Mouse (Mus musculus) forebrain, embryonic 15.5 days (tissue): ENCODE data around the gene Dach1. TPM values are rescaled to one million over a fixed set of nuclear protein-coding genes. Genes with fewer than 3 reads are reported as not detected.

Experiments
- ATAC-seq: fragments of 200-750 bp; cut with Nextera tagmentation; replicated peaks from 2 replicates; pipeline ENCODE4 v1.8.0; 2017; ENCODE audit warnings: mild to moderate bottlenecking, moderate TSS enrichment, moderate library complexity
- H3K27ac ChIP-seq: fragments of 300-500 bp; sonication (generic); replicated peaks from 2 replicates; pipeline ENCODE4 v1.5.1; 2015; ENCODE audit warnings: mild to moderate bottlenecking, inconsistent platforms
- H3K27me3 ChIP-seq: fragments of 300-500 bp; sonication (generic); 2 replicates; pipeline ENCODE4 v1.6.1; 2015; ENCODE audit warnings: inconsistent platforms
- H3K36me3 ChIP-seq: fragments of 300-500 bp; sonication (generic); 2 replicates; pipeline ENCODE4 v1.6.1; 2015; ENCODE audit warnings: mild to moderate bottlenecking, inconsistent platforms
- H3K4me1 ChIP-seq: fragments of 300-500 bp; sonication (generic); 2 replicates; pipeline ENCODE4 v1.6.1; 2015; ENCODE audit warnings: inconsistent platforms
- H3K4me2 ChIP-seq: fragments of 300-500 bp; sonication (generic); replicated peaks from 2 replicates; pipeline ENCODE4 v1.6.1; 2015; ENCODE audit warnings: mild to moderate bottlenecking, inconsistent platforms
- H3K4me3 ChIP-seq: fragments of 300-500 bp; sonication (generic); 2 replicates; pipeline ENCODE4 v1.5.1; 2015; ENCODE audit warnings: mild to moderate bottlenecking, inconsistent platforms
- H3K9ac ChIP-seq: fragments of 300-500 bp; sonication (generic); replicated peaks from 2 replicates; pipeline ENCODE4 v1.6.1; 2015; ENCODE audit warnings: mild to moderate bottlenecking, inconsistent platforms
- H3K9me3 ChIP-seq: fragments of 300-500 bp; sonication (generic); 2 replicates; pipeline ENCODE4 v1.6.1; 2016; ENCODE audit warnings: inconsistent platforms
- WGBS: fragments of 180-500 bp; shearing (Covaris S2); methylation state at CpG from one replicate; pipeline ENCODE4 v1.1.7; 2015; ENCODE audit warnings: mixed read lengths; 5-methylcytosine and 5-hydroxymethylcytosine counted together
- polyA plus RNA-seq: library from polyadenylated mRNA; unstranded; fragments of >200 nt; fragmentation: Nextera tagmentation; extraction: Ambion mirVana; gene quantifications from 2 replicates; pipeline ENCODE4 v1.2.1, GENCODE M21; 2015

The Dach1 gene
- polyA plus RNA-seq, 1 experiment from 2014 or later = 7.8 TPM

DNA sequence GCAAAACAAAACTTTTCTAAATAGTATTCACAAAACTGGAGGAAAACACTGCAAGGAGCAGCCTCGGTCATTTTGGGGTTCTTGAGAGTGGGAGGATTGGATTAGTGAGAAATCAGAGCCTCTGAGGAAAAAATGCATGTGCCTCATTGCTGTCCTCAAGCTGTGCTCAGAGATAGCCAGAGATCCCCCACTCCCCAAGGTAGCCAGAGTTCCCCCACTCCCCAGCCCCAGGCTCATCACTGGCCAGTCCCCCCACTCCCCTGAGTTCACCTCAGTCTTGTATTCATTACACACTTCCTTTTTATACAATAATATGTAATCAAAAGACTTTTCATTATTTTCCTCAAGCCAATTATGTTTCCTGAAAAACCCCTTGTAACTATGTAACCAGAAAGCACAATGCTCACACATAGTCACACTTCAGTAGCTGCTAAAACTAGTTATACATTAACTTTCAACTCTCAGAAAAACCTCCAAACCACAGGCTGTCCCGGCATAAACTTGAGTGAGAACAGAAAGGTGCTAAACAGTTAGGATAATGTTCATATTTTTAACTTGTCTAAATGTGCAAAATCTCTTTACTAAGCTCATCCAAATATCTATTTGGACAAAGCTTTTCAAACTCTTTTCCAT is 395.3 kb downstream of the Dach1 start:
- WGBS = 83% methylated on average over 2 of the region's 2 CpGs
- no peak overlapping the region for H3K4me2 ChIP-seq
- no peaks in the 10 kb centered on the region for H3K4me1 ChIP-seq
- H3K9ac ChIP-seq = no peak overlapping the region
- no peak overlapping the region for H3K4me3 ChIP-seq
- H3K9me3 ChIP-seq = 0 out of 2 replicates have a peak, but pooled peaks cover 13% of the 10 kb centered on the region
- no peaks in the 10 kb centered on the region for H3K36me3 ChIP-seq
- ATAC-seq = no peak
- no peak overlapping the region for H3K27ac ChIP-seq
- no peaks in the 10 kb centered on the region for H3K27me3 ChIP-seq

DNA sequence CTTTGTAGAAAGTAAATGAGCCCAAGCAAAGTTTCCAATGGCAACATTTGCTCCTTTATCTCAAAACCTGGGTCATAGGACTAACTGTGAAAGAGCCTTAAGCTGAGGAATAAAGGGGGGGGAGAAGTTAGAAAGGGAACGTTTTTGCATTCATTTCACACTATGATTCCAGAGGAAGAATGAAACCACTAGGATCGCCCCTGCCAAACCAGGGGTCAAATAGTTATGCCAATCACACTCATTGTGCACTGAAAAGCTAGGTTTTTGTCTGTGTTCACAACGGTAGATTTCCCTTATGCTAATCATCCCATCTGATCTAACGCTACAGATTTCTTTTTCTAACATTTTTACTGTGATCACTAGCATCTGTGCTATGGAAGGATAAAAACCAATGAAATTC is 415.2 kb downstream of the Dach1 start:
- H3K4me1 ChIP-seq = peaks cover 5% of the 10 kb centered on the region; the same call in 1 of the 2 replicates
- peak; percentile 69 for ATAC-seq
- H3K36me3 ChIP-seq = no peaks in the 10 kb centered on the region
- H3K4me3 ChIP-seq = no peak overlapping the region
- H3K9ac ChIP-seq = no peak overlapping the region
- no peak overlapping the region for H3K4me2 ChIP-seq
- 5% methylated on average over 4 of the region's 4 CpGs for WGBS
- H3K27me3 ChIP-seq = no peaks in the 10 kb centered on the region
- H3K27ac ChIP-seq = no peak overlapping the region
- H3K9me3 ChIP-seq = no peaks in the 10 kb centered on the region

DNA sequence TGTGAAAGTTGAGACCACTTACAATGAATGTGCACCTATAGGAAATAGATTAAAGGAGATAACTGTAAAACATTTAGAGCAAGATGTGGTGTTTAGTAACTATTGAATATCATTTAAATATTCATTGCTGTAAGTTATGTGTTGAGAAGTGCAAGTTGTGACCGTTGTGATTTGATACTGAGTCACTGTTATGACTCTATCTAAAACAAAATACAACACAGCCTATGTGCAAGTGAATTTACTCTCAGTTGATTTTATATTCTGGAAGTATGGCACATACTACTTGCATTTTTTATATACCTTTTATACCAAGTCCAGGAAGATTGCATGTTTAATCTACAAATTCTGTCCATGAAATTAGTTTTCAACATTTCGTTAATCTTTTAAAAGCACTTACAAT is 415.6 kb downstream of the Dach1 start:
- Histone ChIP-seq H3K27me3 (no peaks in the 10 kb centered on the region), H3K36me3 (no peaks in the 10 kb centered on the region), H3K4me2 (no peak overlapping the region), H3K9me3 (no peaks in the 10 kb centered on the region), H3K27ac (no peak overlapping the region), H3K9ac (no peak overlapping the region), H3K4me3 (no peak overlapping the region), H3K4me1 (peaks cover 5% of the 10 kb centered on the region; the same call in 1 of the 2 replicates)
- WGBS = 25% methylated on average over 2 of the region's 2 CpGs
- no peak for ATAC-seq

DNA sequence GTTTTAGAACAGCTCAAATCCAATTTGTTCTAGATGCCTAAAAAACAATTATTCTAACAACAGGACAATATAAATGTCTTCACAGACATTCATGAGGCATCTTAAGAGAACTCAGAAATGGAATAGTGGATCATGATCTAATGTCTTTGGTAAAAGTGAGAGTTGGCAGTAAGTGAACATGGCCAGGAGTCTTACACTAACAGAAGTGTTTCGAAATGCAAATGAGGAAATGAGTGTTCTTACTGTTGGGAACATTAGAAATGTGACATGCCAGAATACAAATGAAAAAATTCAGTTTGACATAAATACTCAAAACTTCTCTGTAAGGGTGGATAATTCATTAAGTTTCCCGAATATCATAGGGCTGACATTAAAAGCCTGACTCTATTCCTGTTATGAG is 426.3 kb downstream of the Dach1 start:
- WGBS = 88% methylated on average over 2 of the region's 2 CpGs
- no peak overlapping the region for H3K27ac ChIP-seq
- H3K4me1 ChIP-seq = no peaks in the 10 kb centered on the region
- no peak overlapping the region for H3K4me3 ChIP-seq
- no peaks in the 10 kb centered on the region for H3K27me3 ChIP-seq
- H3K9ac ChIP-seq = no peak overlapping the region
- no peak overlapping the region for H3K4me2 ChIP-seq
- no peaks in the 10 kb centered on the region for H3K36me3 ChIP-seq
- ATAC-seq = no peak
- no peaks in the 10 kb centered on the region for H3K9me3 ChIP-seq

DNA sequence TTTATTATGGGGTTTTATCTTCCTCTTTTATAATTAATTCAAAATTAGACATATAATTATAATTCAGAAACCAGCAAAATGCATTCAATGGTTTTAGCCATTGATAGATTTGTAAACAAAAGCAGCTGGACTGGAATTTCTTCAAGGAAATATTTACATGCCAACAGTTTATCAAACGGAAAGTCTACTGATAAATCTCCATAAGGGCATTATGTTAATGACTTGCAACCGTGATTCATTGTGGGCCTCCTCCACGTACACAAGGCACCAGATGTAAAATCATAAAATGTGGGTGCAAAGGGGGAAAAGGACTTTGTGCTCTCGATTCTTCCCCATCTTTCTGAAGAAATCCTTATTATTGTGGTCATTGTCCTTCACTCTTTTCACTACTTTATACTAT is 426.8 kb downstream of the Dach1 start:
- no peak for ATAC-seq

More for the DNA sequence above, 426.8 kb downstream of the Dach1 start:
- H3K9ac ChIP-seq = no peak overlapping the region
- H3K4me3 ChIP-seq = no peak overlapping the region
- H3K4me1 ChIP-seq = no peaks in the 10 kb centered on the region
- H3K4me2 ChIP-seq = no peak overlapping the region
- WGBS = 46% methylated on average over 4 of the region's 4 CpGs
- no peak overlapping the region for H3K27ac ChIP-seq
- no peaks in the 10 kb centered on the region for H3K27me3 ChIP-seq
- no peaks in the 10 kb centered on the region for H3K9me3 ChIP-seq
- no peaks in the 10 kb centered on the region for H3K36me3 ChIP-seq
